Mouse (Mus musculus): ENCODE measurements around the gene Il5ra.

GRCm38 (mm10) chr6:106760473-106761218 is 11.8 kb upstream of the Il5ra start:
- TF ChIP-seq CTCF (IDR thresholded peaks at IDR 0.05; ENCODE audit: control insufficient read depth, insufficient read depth, insufficient replicate concordance, low read depth, low read length): no peak
- no peak for TF ChIP-seq POLR2A (IDR thresholded peaks at IDR 0.05; ENCODE audit: control insufficient read depth, low read depth, low read length)

Data from testis, adult 2 months (tissue).